Mouse (Mus musculus) myocyte (in vitro differentiated cells): ENCODE measurements around the gene Srxn1. TPM values are rescaled to one million over a fixed set of nuclear protein-coding genes. Genes with fewer than 3 reads are reported as not detected.

Source experiments
- H3K27me3 ChIP-seq: one replicate; pipeline ENCODE4 v1.6.1; 2011; ENCODE audit not compliant: control insufficient read depth, insufficient read depth, insufficient read length
- H3K36me3 ChIP-seq: one replicate; pipeline ENCODE4 v1.6.1; 2011; ENCODE audit not compliant: control insufficient read depth, insufficient read depth
- H3K4me2 ChIP-seq: one replicate; pipeline ENCODE4 v1.6.1; 2011; ENCODE audit warnings: low read depth, control low read depth
- H3K4me3 ChIP-seq: one replicate; pipeline ENCODE4 v1.5.1; 2011; ENCODE audit warnings: mild to moderate bottlenecking, control low read depth, moderate library complexity
- H3K79me2 ChIP-seq: one replicate; pipeline ENCODE4 v1.6.1; 2011; ENCODE audit not compliant: control insufficient read depth, insufficient read depth
- H3ac ChIP-seq: one replicate; pipeline ENCODE4 v1.6.1; 2011; ENCODE audit not compliant: control insufficient read depth, insufficient read length
- CEBPB ChIP-seq: IDR thresholded peaks from 2 replicates; pipeline ENCODE4 v1.6.1; 2011; ENCODE audit warnings: mild to moderate bottlenecking, moderate library complexity; ENCODE audit not compliant: poor library complexity, insufficient read depth, severe bottlenecking
- E2F4 ChIP-seq: IDR thresholded peaks from one replicate; pipeline ENCODE4 v1.6.1; 2011; ENCODE audit warnings: mild to moderate bottlenecking, control low read depth, moderate library complexity; ENCODE audit not compliant: insufficient read depth
- MAX ChIP-seq: IDR thresholded peaks from one replicate; pipeline ENCODE4 v1.6.1; 2011; ENCODE audit warnings: low read depth, mild to moderate bottlenecking, control low read depth
- MYOD1 ChIP-seq, 3 experiments: IDR thresholded peaks; one replicate each; pipeline ENCODE4 v1.6.1; 2011; ENCODE audit warnings: control low read depth in 2 of 3, low read depth in 2 of 3, mild to moderate bottlenecking in 2 of 3, moderate library complexity in 1 of 3; ENCODE audit not compliant: insufficient read length in 2 of 3, control insufficient read depth in 1 of 3
- MYOG ChIP-seq, 3 experiments: IDR thresholded peaks; one replicate each; pipeline ENCODE4 v1.6.1; 2011; ENCODE audit warnings: control low read depth in 2 of 3, low read depth in 2 of 3, mild to moderate bottlenecking in 2 of 3; ENCODE audit not compliant: insufficient read length in 2 of 3, control insufficient read depth in 1 of 3, insufficient read depth in 1 of 3
- POLR2A ChIP-seq: IDR thresholded peaks from one replicate; pipeline ENCODE4 v1.6.1; 2011; ENCODE audit warnings: low read depth, mild to moderate bottlenecking, control low read depth, moderate library complexity; ENCODE audit not compliant: insufficient read length
- POLR2AphosphoS2 ChIP-seq: IDR thresholded peaks from one replicate; pipeline ENCODE4 v1.6.1; 2011; ENCODE audit warnings: low read depth, control low read depth; ENCODE audit not compliant: insufficient read length
- REST ChIP-seq: IDR thresholded peaks from one replicate; pipeline ENCODE4 v1.6.1; 2011; ENCODE audit warnings: mild to moderate bottlenecking, control low read depth, moderate library complexity; ENCODE audit not compliant: insufficient read depth, insufficient read length
- SRF ChIP-seq: IDR thresholded peaks from one replicate; pipeline ENCODE4 v1.6.1; 2011; ENCODE audit warnings: low read depth; ENCODE audit not compliant: control insufficient read depth, insufficient read length
- TCF12 ChIP-seq: IDR thresholded peaks from one replicate; pipeline ENCODE4 v1.6.1; 2011; ENCODE audit warnings: mild to moderate bottlenecking, control low read depth; ENCODE audit not compliant: poor library complexity, insufficient read depth, severe bottlenecking
- TCF3 ChIP-seq: IDR thresholded peaks from one replicate; pipeline ENCODE4 v1.6.1; 2011; ENCODE audit warnings: low read depth, control low read depth; ENCODE audit not compliant: insufficient read length
- USF1 ChIP-seq: IDR thresholded peaks from one replicate; pipeline ENCODE4 v1.6.1; 2011; ENCODE audit warnings: low read depth, mild to moderate bottlenecking, control low read depth, moderate library complexity
- polyA plus RNA-seq: library from polyadenylated mRNA; unstranded; fragments of >200 nt; fragmentation: generic; extraction: Trizol; gene quantifications from one replicate; pipeline ENCODE4 v1.2.1, GENCODE M21; 2012; ENCODE audit warnings: missing spikeins

The Srxn1 gene
- polyA plus RNA-seq, 1 experiment = 21.7 TPM

DNA sequence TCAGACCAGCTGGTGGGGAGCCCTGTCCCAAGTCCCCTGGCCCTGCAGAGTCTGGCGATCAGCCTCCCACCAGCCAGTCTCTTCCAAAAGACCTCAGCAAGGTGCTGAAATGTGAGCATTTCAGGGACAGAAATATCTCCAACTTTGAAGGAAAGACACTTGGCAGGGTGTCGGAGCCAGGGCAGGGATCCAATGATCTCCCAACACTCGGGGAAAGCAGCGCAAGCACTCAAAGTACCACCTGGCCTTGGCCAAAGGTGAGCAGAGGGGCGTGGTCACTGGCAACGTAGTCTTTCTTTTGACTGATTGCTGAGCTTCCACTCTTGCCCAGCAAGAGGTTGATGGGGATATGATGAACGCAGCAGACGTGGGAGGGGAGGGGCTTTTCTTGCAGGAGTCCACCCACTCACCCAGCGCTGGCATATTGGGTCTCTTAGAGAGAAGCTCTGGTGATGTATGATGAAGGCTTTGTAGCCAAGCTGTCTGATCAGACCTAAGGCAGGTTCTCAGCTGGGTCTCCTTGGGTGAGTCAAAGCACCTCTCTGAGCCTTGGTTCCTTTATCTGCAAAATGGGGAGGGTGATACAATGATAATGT, 29.9 kb upstream of the Srxn1 start:
- no peak for TF ChIP-seq POLR2AphosphoS2
- TF ChIP-seq TCF3 = no peak
- no peak for TF ChIP-seq CEBPB
- TF ChIP-seq SRF = no peak
- TF ChIP-seq MYOG (IDR thresholded peaks at IDR 0.05; ENCODE audit: control insufficient read depth in 1 of 3, insufficient read depth in 1 of 3, insufficient read length in 2 of 3, low read depth in 2 of 3) = no peak
- no peak for TF ChIP-seq MYOD1 (IDR thresholded peaks at IDR 0.05; ENCODE audit: control insufficient read depth in 1 of 3, insufficient read length in 2 of 3, low read depth in 2 of 3)
- no peak for TF ChIP-seq POLR2A
- no peak for TF ChIP-seq REST
- TF ChIP-seq TCF12 = no peak
- TF ChIP-seq E2F4 = no peak
- TF ChIP-seq USF1 = no peak
- TF ChIP-seq MAX = no peak
- H3K27me3 ChIP-seq = peaks cover 27% of the 10 kb centered on the region
- H3K4me3 ChIP-seq = no peak overlapping the region
- no peaks in the 10 kb centered on the region for H3K79me2 ChIP-seq
- no peak overlapping the region for H3ac ChIP-seq
- no peak overlapping the region for H3K4me2 ChIP-seq
- no peaks in the 10 kb centered on the region for H3K36me3 ChIP-seq

DNA sequence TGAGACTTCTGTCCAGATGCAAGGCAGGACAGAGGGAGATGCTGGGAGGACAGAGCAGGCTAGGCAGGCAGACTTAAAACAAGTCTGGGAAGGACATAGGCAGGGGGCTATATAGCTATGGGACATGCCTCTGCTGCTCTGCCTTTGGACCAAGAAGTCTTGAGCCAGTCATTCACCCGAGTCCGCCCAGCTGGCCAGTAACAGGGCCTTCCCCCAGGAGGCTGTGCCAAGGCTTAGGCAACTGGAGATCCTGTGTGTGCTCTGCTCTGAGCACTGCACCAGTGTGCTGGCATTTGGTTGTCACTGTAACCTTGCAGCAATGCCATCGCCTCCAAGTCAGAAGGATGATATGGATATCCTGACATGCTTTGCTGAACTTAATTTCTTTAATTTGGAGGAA, 28.0 kb upstream of the Srxn1 start:
- Histone ChIP-seq H3ac (no peak overlapping the region), H3K4me2 (no peak overlapping the region), H3K36me3 (no peaks in the 10 kb centered on the region), H3K79me2 (no peaks in the 10 kb centered on the region), H3K4me3 (no peak overlapping the region), H3K27me3 (peaks cover 41% of the 10 kb centered on the region)
- TF ChIP-seq POLR2A = no peak
- TF ChIP-seq POLR2AphosphoS2 = no peak
- no peak for TF ChIP-seq TCF3
- TF ChIP-seq E2F4 = no peak
- no peak for TF ChIP-seq USF1
- TF ChIP-seq TCF12 = no peak
- no peak for TF ChIP-seq CEBPB
- no peak for TF ChIP-seq SRF
- TF ChIP-seq MYOG (IDR thresholded peaks at IDR 0.05; ENCODE audit: control insufficient read depth in 1 of 3, insufficient read depth in 1 of 3, insufficient read length in 2 of 3, low read depth in 2 of 3) = no peak
- no peak for TF ChIP-seq REST
- no peak for TF ChIP-seq MAX
- no peak for TF ChIP-seq MYOD1 (IDR thresholded peaks at IDR 0.05; ENCODE audit: control insufficient read depth in 1 of 3, insufficient read length in 2 of 3, low read depth in 2 of 3)

DNA sequence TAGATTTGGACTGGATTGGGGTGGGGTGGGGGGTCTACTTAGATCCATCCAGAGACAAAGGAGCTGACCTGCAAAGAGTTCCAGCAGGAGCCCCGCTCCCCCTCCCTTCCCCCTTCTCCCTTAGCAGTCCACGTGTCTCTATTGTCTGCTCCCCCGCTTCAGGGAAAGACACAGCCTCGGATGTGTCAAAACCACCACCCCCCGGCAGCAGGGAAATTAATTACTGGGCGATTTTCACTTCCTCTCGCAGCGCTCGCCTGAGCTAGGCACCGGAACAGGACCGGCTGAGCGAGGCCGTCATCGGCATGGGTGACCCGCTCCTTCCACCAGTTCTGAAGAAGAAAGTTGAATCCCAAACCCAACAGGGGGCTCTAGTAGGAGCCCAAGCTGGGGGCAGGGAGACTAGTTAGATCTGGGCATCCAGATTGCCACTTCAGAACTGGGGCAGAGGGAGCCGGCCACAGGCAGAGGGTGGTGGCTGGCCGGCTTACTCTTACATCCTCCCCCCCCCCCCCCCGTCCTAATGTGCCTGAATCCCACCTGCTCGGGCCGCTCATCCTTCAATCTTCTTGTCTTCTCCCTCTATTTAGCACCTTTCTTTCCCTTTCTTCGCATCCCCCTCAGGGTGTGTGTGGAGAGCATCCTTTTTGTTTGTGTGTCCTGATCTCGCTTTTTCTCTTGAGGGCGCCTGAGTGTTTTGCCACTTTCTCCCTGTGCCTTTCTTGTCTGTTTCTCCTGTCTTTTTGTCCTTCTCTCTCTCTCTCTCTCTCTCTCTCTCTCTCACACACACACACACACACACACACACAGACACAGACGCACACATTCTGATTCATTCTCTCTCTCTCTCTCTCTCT, 24.4 kb upstream of the Srxn1 start, which contains the start of gene Scrt2:
Gene Scrt2, plus strand, starts transcription at position 845 of the 857 bp plus-strand sequence.
- H3ac ChIP-seq = no peak within 1 kb of the TSS
- no peak for TF ChIP-seq MYOG (IDR thresholded peaks at IDR 0.05; ENCODE audit: control insufficient read depth in 1 of 3, insufficient read depth in 1 of 3, insufficient read length in 2 of 3, low read depth in 2 of 3)
- no peak for TF ChIP-seq MYOD1 (IDR thresholded peaks at IDR 0.05; ENCODE audit: control insufficient read depth in 1 of 3, insufficient read length in 2 of 3, low read depth in 2 of 3)
- no peak for TF ChIP-seq E2F4
- no peak for TF ChIP-seq POLR2A
- no peak for TF ChIP-seq CEBPB
- no peak for TF ChIP-seq USF1
- no peak for TF ChIP-seq POLR2AphosphoS2
- TF ChIP-seq REST = no peak
- no peak for TF ChIP-seq MAX
- TF ChIP-seq TCF12 = no peak
- no peak for TF ChIP-seq TCF3
- no peak for TF ChIP-seq SRF

DNA sequence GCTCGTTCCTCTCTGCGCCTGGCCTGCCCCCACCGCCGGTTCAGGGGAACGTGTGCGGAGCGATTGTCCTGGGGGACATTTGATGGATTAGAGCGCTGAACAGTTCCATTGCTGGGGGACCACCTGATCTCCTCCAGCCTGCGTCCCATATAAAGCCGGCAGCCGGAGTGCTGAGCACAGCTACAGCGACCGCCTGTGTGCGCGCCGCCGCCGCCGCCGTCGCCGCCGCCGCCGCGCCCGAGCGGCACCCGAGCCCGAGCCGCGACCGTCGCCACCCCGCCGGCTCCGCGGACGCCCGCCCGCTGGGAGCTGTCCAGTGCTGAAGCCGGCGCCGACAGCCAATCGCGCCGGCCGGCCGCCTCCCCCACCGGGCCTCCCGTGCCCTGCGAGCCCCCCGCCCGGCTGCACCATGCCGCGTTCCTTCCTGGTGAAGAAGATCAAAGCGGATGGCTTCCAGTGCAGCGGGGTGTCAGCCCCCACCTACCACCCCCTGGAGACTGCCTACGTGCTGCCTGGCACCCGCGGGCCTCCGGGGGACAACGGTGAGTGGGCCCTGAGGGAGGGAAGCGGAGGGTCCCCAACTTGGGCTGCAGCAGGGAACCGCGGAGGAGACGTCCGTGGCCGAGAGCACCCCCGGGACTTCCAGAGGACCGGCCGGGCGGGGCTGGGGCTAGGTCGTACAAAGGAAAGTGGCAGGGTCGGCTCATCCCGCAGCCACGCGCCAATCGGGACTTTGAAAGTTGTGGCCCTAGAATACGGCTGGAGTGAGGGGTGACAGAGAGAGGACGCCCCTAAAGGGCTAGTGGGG, 23.5 kb upstream of the Srxn1 start:
- Histone ChIP-seq H3K79me2 (no peaks in the 10 kb centered on the region), H3ac (no peak overlapping the region), H3K4me3 (no peak overlapping the region), H3K36me3 (no peaks in the 10 kb centered on the region), H3K4me2 (no peak overlapping the region), H3K27me3 (peaks cover 48% of the 10 kb centered on the region)
- no peak for TF ChIP-seq POLR2A
- TF ChIP-seq REST = peak; percentile 85
- TF ChIP-seq TCF12 = no peak
- TF ChIP-seq MYOD1 (IDR thresholded peaks at IDR 0.05; ENCODE audit: control insufficient read depth in 1 of 3, insufficient read length in 2 of 3, low read depth in 2 of 3) = no peak
- TF ChIP-seq E2F4 = peak; percentile 11
- TF ChIP-seq MAX = no peak
- TF ChIP-seq USF1 = no peak

More for the DNA sequence above, 24.4 kb upstream of the Srxn1 start, which contains the start of gene Scrt2:
- H3K4me3 ChIP-seq = no peak within 1 kb of the TSS
- H3K4me2 ChIP-seq = no peak within 1 kb of the TSS
- peaks cover 54% of the 10 kb centered on the region for H3K27me3 ChIP-seq
- no peaks in the 10 kb centered on the region for H3K79me2 ChIP-seq
- H3K36me3 ChIP-seq = no peaks in the 10 kb centered on the region
